Mouse (Mus musculus) stomach, postnatal 0 days (tissue): ENCODE results near the gene Afap1l2. TPM values are rescaled to one million over a fixed set of nuclear protein-coding genes. Genes with fewer than 3 reads are reported as not detected.

Source experiments
- ATAC-seq: fragments of 200-750 bp; cut with Nextera tagmentation; 2 replicates; pipeline ENCODE4 v1.8.0; 2017; ENCODE audit not compliant: low FRiP score, low TSS enrichment
- DNase-seq: peaks from one replicate; pipeline ENCODE4 v3.0.0-alpha.2; 2016; ENCODE audit warnings: low spot score
- H3K27ac ChIP-seq: fragments of 300-500 bp; sonication (generic); replicated peaks from 2 replicates; pipeline ENCODE4 v1.5.1; 2014; ENCODE audit warnings: mild to moderate bottlenecking, control low read depth
- H3K27me3 ChIP-seq: fragments of 300-500 bp; sonication (generic); 2 replicates; pipeline ENCODE4 v1.6.1; 2014; ENCODE audit warnings: low read length; ENCODE audit not compliant: control insufficient read depth, insufficient read depth
- H3K36me3 ChIP-seq: fragments of 300-500 bp; sonication (generic); 2 replicates; pipeline ENCODE4 v1.6.1; 2014; ENCODE audit warnings: low read length, mixed read lengths; ENCODE audit not compliant: control insufficient read depth, insufficient read depth
- H3K4me1 ChIP-seq: fragments of 300-500 bp; sonication (generic); replicated peaks from 2 replicates; pipeline ENCODE4 v1.6.1; 2014; ENCODE audit warnings: antibody characterized with exemption; ENCODE audit not compliant: control insufficient read depth, insufficient read depth
- H3K4me2 ChIP-seq: fragments of 300-500 bp; sonication (generic); replicated peaks from 2 replicates; pipeline ENCODE4 v1.6.1; 2014; ENCODE audit warnings: low read depth, mild to moderate bottlenecking, control low read depth, moderate library complexity
- H3K4me3 ChIP-seq: fragments of 300-500 bp; sonication (generic); 2 replicates; pipeline ENCODE4 v1.5.1; 2014; ENCODE audit warnings: low read depth, low read length, control low read depth
- H3K9ac ChIP-seq: fragments of 300-500 bp; sonication (generic); 2 replicates; pipeline ENCODE4 v1.6.1; 2014; ENCODE audit warnings: mild to moderate bottlenecking, low read length, control low read depth, mixed read lengths
- H3K9me3 ChIP-seq: fragments of 300-500 bp; sonication (generic); 2 replicates; pipeline ENCODE4 v1.6.1; 2016; ENCODE audit warnings: low read length; ENCODE audit not compliant: control insufficient read depth
- CTCF ChIP-seq: IDR thresholded peaks from 2 replicates; pipeline ENCODE4 v1.5.1; 2016; ENCODE audit warnings: antibody characterized with exemption, low read depth, mild to moderate bottlenecking, moderate library complexity
- EP300 ChIP-seq: optimal IDR thresholded peaks from 2 replicates; pipeline ENCODE3; 2016; ENCODE audit warnings: antibody characterized with exemption
- WGBS: fragments of 180-500 bp; shearing (Covaris S2); extraction: QIAGEN DNeasy Blood & Tissue Kit; methylation state at CpG from one replicate; pipeline ENCODE4 v1.1.7; 2014; 5-methylcytosine and 5-hydroxymethylcytosine counted together
- polyA plus RNA-seq: library from polyadenylated mRNA; unstranded; fragments of >200 nt; fragmentation: Nextera tagmentation; extraction: Ambion mirVana; gene quantifications from 2 replicates; pipeline ENCODE4 v1.2.1, GENCODE M21; 2015

Afap1l2 gene
- polyA plus RNA-seq, 1 experiment from 2014 or later, result 9.0 TPM

GRCm38 (mm10) chr19:57005062-57005461 is 3.0 kb downstream of the Afap1l2 start:
- no peak for ATAC-seq
- no peak for DNase-seq
- H3K4me2 ChIP-seq, result no peak overlapping the region
- H3K9me3 ChIP-seq, result no peaks in the 10 kb centered on the region
- no peak overlapping the region for H3K27ac ChIP-seq
- H3K4me3 ChIP-seq, result no peak overlapping the region
- no peaks in the 10 kb centered on the region for H3K4me1 ChIP-seq
- no peaks in the 10 kb centered on the region for H3K36me3 ChIP-seq
- 71% methylated on average over 4 of the region's 4 CpGs for WGBS
- TF ChIP-seq CTCF, result no peak
- no peak for TF ChIP-seq EP300
- H3K27me3 ChIP-seq, result 0 out of 2 replicates have a peak, but pooled peaks cover 2% of the 10 kb centered on the region
- H3K9ac ChIP-seq, result no peak overlapping the region

- no peaks in the 10 kb centered on the region for H3K36me3 ChIP-seq
- no peak for TF ChIP-seq EP300
- no peak for TF ChIP-seq CTCF
- H3K4me1 ChIP-seq, result no peaks in the 10 kb centered on the region
- H3K27ac ChIP-seq, result no peak overlapping the region; the same call in 1 of the 2 replicates
- ATAC-seq (no peak), DNase-seq (no peak)
- 45% methylated on average over 7 of the region's 7 CpGs for WGBS
- H3K4me3 ChIP-seq, result no peak overlapping the region
- 0 out of 2 replicates have a peak, but pooled peaks cover 2% of the 10 kb centered on the region for H3K27me3 ChIP-seq
- H3K4me2 ChIP-seq, result peak overlapping the region; percentile 25
- H3K9ac ChIP-seq, result no peak overlapping the region
- H3K9me3 ChIP-seq, result no peaks in the 10 kb centered on the region
These were observed 4.6 kb downstream of the Afap1l2 start for GRCm38 (mm10) chr19:57003460-57003810.

GRCm38 (mm10) chr19:57002741-57003459 is 5.1 kb downstream of the Afap1l2 start:
- H3K27ac ChIP-seq, result no peak overlapping the region; the same call in 1 of the 2 replicates
- H3K4me3 ChIP-seq, result no peak overlapping the region
- H3K4me2 ChIP-seq, result peak overlapping the region; percentile 25; the same call in 1 of the 2 replicates
- no peaks in the 10 kb centered on the region for H3K36me3 ChIP-seq
- H3K9ac ChIP-seq, result no peak overlapping the region
- 61% methylated on average over 12 of the region's 12 CpGs for WGBS
- ATAC-seq (no peak), DNase-seq (no peak)
- no peak for TF ChIP-seq CTCF
- TF ChIP-seq EP300, result no peak
- no peaks in the 10 kb centered on the region for H3K9me3 ChIP-seq
- H3K27me3 ChIP-seq, result 0 out of 2 replicates have a peak, but pooled peaks cover 2% of the 10 kb centered on the region
- no peaks in the 10 kb centered on the region for H3K4me1 ChIP-seq

GRCm38 (mm10) chr19:57001926-57002325 is 6.1 kb downstream of the Afap1l2 start:
- TF ChIP-seq EP300 (no peak), CTCF (no peak)
- Histone ChIP-seq H3K27me3 (no peaks in the 10 kb centered on the region), H3K9ac (no peak overlapping the region), H3K36me3 (no peaks in the 10 kb centered on the region), H3K27ac (no peak overlapping the region), H3K4me3 (no peak overlapping the region), H3K4me2 (no peak overlapping the region), H3K9me3 (no peaks in the 10 kb centered on the region), H3K4me1 (no peaks in the 10 kb centered on the region; the same call in 1 of the 2 replicates)
- WGBS, result 87% methylated on average over 4 of the region's 4 CpGs
- DNase-seq (no peak), ATAC-seq (no peak)

- H3K9me3 ChIP-seq, result no peaks in the 10 kb centered on the region
- WGBS, result 84% methylated on average over 5 of the region's 5 CpGs
- no peaks in the 10 kb centered on the region for H3K36me3 ChIP-seq
- no peaks in the 10 kb centered on the region for H3K27me3 ChIP-seq
- no peaks in the 10 kb centered on the region; the same call in 1 of the 2 replicates for H3K4me1 ChIP-seq
- no peak overlapping the region for H3K4me3 ChIP-seq
- no peak overlapping the region for H3K27ac ChIP-seq
- DNase-seq (no peak), ATAC-seq (no peak)
- H3K4me2 ChIP-seq, result no peak overlapping the region
- no peak overlapping the region for H3K9ac ChIP-seq
- TF ChIP-seq EP300, result no peak
- TF ChIP-seq CTCF, result no peak
These were observed 7.4 kb downstream of the Afap1l2 start for GRCm38 (mm10) chr19:57000592-57000991.

GRCm38 (mm10) chr19:56999781-57000180 is 8.2 kb downstream of the Afap1l2 start:
- 90% methylated on average over 2 of the region's 2 CpGs for WGBS
- no peaks in the 10 kb centered on the region for H3K27me3 ChIP-seq
- no peak overlapping the region for H3K4me2 ChIP-seq
- H3K9ac ChIP-seq, result no peak overlapping the region
- TF ChIP-seq CTCF (no peak), EP300 (no peak)
- DNase-seq, result no peak
- H3K36me3 ChIP-seq, result no peaks in the 10 kb centered on the region
- H3K4me3 ChIP-seq, result no peak overlapping the region
- no peaks in the 10 kb centered on the region; the same call in 1 of the 2 replicates for H3K4me1 ChIP-seq
- H3K27ac ChIP-seq, result no peak overlapping the region
- H3K9me3 ChIP-seq, result no peaks in the 10 kb centered on the region
- no peak for ATAC-seq
